Mouse (Mus musculus) retina, adult 2 months (tissue): ENCODE results near the gene Olfr671.
"Not testable (repeated sequence)": the region's sequence is repeated elsewhere in the genome, so short reads cannot be mapped to it uniquely, and the experiment has no call there.

Source experiments
- DNase-seq: peaks from one replicate; pipeline ENCODE4 v3.0.0-alpha.2; 2012; ENCODE audit warnings: low read depth, low spot score

The Olfr671 gene

DNA sequence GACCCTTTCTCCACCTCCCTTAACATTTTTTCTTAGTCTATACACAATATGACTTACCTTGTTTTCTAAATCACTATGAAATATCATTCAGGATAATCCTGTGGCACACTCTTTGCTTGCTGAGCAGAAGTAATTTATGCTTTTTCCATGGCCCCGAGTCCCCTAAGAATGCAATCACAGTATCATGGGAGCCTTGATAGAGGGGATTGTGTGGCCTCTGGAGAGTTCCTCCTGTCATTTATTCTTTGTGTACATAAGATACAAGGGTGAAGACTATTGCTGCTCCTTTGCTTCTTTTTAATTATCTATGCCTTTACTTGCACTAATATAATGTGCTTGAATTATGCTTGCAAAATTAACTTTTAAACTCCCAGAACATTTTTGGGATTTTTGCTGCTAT, at the start of gene Olfr671:
Gene Olfr671 (minus strand): TSS at position 101 of the 400 bp plus-strand sequence.
- DNase-seq = no peak

DNA sequence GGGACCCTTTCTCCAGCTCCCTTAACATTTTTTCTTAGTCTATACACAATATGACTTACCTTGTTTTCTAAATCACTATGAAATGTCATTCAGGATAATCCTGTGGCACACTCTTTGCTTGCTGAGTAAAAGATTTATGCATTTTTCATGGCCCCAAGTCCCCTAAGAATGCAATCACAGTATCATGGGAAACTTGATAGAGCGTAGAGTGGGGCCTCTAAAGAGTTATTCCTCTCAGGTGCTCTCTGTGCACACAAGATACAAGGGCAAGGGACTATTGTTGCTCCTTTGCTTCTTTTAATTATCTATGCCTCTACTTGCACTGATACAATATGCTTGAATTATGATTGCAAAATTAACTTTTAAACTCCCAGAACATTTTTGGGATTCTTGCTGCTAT, 49.4 kb upstream of the Olfr671 start, which contains the start of gene Olfr675:
Gene Olfr675 (minus strand): TSS at position 101 of the 400 bp plus-strand sequence.
- DNase-seq = no peak

- DNase-seq = no peak
Measured at GRCm38 (mm10) chr7:105022530-105022929, 43.6 kb upstream of the Olfr671 start.

GRCm38 (mm10) chr7:105001929-105002328, 23.0 kb upstream of the Olfr671 start, which contains the start of gene Olfr672:
TSS of gene Olfr672 (minus strand) at chr7:105002029.
- no peak for DNase-seq

- not testable (repeated sequence) for DNase-seq
Measured at GRCm38 (mm10) chr7:104972507-104972906, 6.4 kb downstream of the Olfr671 start.

DNA sequence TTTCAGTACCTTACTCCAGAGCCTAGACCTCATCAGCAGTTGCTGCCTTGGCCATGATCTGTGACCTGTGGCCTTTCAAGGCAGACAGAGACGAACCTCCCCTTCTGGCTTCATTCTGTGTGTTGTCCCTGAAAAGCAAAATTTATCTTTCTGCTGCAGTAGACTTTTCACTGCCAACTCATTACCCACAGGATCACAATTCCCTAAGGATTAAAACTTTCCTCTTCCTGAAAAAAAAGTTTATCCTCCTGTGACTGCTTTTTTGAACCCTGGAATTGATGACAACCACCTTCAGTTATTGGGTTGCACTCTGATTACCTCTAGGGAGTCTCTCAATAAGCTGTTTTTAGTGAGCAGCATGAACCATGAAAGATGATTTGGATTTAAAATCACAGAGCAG, 16.4 kb downstream of the Olfr671 start, which contains the start of gene Olfr670:
Gene Olfr670 (minus strand): TSS at position 101 of the 400 bp plus-strand sequence.
- DNase-seq = no peak

DNA sequence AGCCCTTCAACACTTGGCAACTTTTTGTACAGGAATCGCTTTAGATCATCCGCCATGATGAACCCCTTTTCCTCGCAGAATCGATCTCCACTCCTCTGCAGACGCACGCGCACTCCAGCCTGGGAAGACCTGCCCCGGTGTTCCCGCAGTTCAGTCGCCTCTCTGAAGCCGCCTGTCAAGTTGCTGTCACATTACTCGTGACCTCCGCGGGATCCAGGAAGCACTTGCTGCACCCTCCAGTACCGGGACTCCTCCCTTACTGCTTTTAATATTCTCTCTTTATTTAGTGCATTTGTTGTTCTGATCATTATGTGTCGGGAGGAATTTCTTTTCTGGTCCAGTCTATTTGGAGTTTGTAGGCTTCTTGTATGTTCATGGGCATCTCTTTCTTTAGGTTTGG, 28.7 kb downstream of the Olfr671 start:
- DNase-seq = not testable (repeated sequence)

DNA sequence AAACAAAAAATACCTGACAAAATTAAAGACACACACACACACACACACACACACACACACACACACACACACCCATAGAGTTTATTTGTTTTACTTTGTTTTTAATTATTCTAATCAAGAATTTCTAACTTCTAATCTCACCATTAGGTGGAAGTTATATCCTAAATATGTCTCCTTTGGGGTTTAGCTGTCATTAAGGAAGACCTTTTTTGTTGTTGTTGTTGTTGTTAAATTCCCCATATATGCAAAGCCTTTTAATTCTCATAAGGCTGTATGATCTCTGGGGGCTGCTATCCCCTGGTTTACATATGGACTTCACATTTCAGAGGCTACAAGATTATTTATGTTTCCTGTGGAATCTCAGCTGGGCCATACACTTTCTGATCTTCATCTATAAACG, 45.0 kb downstream of the Olfr671 start, which contains the start of gene Olfr669:
Gene Olfr669 (plus strand): TSS at position 301 of the 400 bp plus-strand sequence.
- no peak for DNase-seq

DNA sequence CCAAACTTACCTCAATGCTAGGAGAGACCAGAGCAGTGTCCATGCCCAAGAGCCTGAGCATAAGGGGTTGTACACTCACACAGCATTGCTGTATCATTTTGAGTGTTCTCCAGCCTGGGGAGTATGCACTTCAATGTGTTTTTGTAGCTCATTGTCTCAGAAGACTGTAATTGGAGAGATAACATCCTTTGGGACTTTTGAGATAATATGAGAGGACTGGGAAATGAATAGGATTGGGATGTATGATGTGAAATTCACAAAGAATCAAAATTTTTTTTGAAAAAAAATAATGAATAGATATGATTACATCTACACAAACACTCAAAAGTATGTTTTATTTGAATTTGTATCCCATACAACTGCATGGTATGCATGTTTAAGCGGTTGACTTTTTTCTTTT, 51.0 kb downstream of the Olfr671 start, which contains the start of gene Olfr668:
Gene Olfr668 (minus strand): TSS at position 101 of the 400 bp plus-strand sequence.
- no peak for DNase-seq
